Mouse (Mus musculus) kidney, adult 8-10 months (tissue): Measurements from ENCODE around the gene Stxbp4.

Experiments used
- DNase-seq, 2 experiments: peaks; one replicate each; pipeline ENCODE4 v3.0.0; 2022

Stxbp4 gene

GRCm38 (mm10) chr11:90553963-90554362 lies 83.9 kb downstream of the Stxbp4 start:
- DNase-seq, result no peak

- DNase-seq, result no peak
Observed at GRCm38 (mm10) chr11:90552303-90553201, 85.3 kb downstream of the Stxbp4 start.

- DNase-seq, result no peak
Observed at GRCm38 (mm10) chr11:90548560-90548959, 89.3 kb downstream of the Stxbp4 start.

- no peak for DNase-seq
Observed at GRCm38 (mm10) chr11:90538636-90539263, 99.1 kb downstream of the Stxbp4 start.

- DNase-seq, result no peak
Observed at GRCm38 (mm10) chr11:90525311-90525710, 112.6 kb downstream of the Stxbp4 start.

- DNase-seq, result no peak
Observed at GRCm38 (mm10) chr11:90521040-90521439, 116.8 kb downstream of the Stxbp4 start.

- DNase-seq, result no peak
Observed at GRCm38 (mm10) chr11:90517750-90518149, 120.1 kb downstream of the Stxbp4 start.

- no peak for DNase-seq
Observed at GRCm38 (mm10) chr11:90512538-90513219, 125.2 kb downstream of the Stxbp4 start.

- no peak for DNase-seq
Observed at GRCm38 (mm10) chr11:90501846-90502245, 136.0 kb downstream of the Stxbp4 start.

GRCm38 (mm10) chr11:90499918-90500317 lies 138.0 kb downstream of the Stxbp4 start:
- no peak for DNase-seq

- DNase-seq, result no peak
Observed at GRCm38 (mm10) chr11:90498461-90498860, 139.4 kb downstream of the Stxbp4 start.

GRCm38 (mm10) chr11:90494981-90495380 lies 142.9 kb downstream of the Stxbp4 start:
- no peak for DNase-seq

- no peak for DNase-seq
Observed at GRCm38 (mm10) chr11:90492511-90492910, 145.4 kb downstream of the Stxbp4 start.

- DNase-seq, result no peak
Observed at GRCm38 (mm10) chr11:90489166-90489565, 148.7 kb downstream of the Stxbp4 start.

- DNase-seq, result no peak
Observed at GRCm38 (mm10) chr11:90487686-90488085, 150.2 kb downstream of the Stxbp4 start.

- DNase-seq, result no peak
Observed at GRCm38 (mm10) chr11:90484750-90485637, 152.9 kb downstream of the Stxbp4 start.

GRCm38 (mm10) chr11:90483766-90484165 lies 154.1 kb downstream of the Stxbp4 start:
- DNase-seq, result no peak

- DNase-seq, result no peak
Observed at GRCm38 (mm10) chr11:90481828-90482227, 156.1 kb downstream of the Stxbp4 start.

GRCm38 (mm10) chr11:90470271-90470670 lies 167.6 kb downstream of the Stxbp4 start:
- no peak for DNase-seq

GRCm38 (mm10) chr11:90464046-90464595 lies 173.8 kb downstream of the Stxbp4 start:
- no peak for DNase-seq

- DNase-seq, result no peak
Observed at GRCm38 (mm10) chr11:90460458-90460857, 177.4 kb downstream of the Stxbp4 start.

- DNase-seq, result no peak
Observed at GRCm38 (mm10) chr11:90452134-90452533, 185.8 kb downstream of the Stxbp4 start.
